Mouse (Mus musculus): ENCODE data around the gene D17Wsu92e.

D17Wsu92e gene

GRCm38 (mm10) chr17:27790015-27790414 is 30.4 kb downstream of the D17Wsu92e start:
- no peak for DNase-seq (ENCODE audit: low spot score in 2 of 2)

DNA sequence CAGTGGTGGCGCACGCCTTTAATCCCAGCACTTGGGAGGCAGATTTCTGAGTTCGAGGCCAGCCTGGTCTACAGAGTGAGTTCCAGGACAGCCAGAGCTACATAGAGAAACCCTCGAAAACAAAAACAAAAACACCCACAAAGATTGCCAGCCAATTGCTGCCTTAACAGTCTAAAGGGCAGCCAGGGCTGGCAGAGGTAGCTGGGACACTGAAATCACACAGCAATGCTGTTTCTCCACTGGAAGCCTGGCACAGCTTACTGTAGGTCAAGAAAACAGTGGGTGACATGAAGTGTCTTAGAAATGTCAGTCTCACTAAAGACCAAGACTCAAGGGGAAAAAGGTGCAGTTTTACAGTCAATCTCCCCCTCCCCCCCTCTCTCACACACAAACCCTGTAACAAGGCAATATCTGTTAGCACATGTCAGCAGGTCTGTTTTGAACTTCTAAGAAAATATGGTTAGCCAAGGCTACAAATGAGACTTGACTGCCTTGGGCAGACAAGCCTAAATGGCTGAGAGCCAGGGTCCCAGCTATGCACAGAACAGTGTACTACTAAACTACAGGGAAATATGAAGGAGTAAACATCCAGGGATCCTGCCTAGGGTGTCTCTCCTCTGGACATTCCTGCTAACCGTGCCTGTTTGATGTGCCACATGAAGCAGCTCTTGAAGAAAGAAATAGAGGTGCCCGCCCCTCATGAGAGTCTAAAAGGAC is 31.8 kb downstream of the D17Wsu92e start:
- no peak for DNase-seq (ENCODE audit: low spot score in 2 of 2)

DNA sequence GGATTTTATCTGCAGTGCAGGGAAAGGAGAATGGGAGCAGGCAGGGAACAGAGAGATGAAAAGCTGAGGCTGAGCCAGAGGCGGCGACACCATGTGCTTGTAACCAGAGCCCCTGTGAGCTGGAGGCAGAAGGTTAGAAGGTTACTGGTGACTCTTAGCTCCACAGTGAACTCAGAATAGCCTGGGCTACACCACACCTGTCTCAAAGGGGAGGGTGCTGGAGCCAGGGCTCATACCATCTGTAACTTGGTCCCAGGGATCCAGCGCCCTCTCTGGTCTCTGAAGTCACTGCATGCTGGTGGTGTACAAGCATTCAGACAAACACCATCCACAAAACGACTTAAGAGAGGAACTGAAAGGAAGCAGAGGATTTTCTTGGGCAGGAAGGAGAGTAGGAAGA is 36.9 kb downstream of the D17Wsu92e start:
- DNase-seq (ENCODE audit: low spot score in 2 of 2) = no peak

DNA sequence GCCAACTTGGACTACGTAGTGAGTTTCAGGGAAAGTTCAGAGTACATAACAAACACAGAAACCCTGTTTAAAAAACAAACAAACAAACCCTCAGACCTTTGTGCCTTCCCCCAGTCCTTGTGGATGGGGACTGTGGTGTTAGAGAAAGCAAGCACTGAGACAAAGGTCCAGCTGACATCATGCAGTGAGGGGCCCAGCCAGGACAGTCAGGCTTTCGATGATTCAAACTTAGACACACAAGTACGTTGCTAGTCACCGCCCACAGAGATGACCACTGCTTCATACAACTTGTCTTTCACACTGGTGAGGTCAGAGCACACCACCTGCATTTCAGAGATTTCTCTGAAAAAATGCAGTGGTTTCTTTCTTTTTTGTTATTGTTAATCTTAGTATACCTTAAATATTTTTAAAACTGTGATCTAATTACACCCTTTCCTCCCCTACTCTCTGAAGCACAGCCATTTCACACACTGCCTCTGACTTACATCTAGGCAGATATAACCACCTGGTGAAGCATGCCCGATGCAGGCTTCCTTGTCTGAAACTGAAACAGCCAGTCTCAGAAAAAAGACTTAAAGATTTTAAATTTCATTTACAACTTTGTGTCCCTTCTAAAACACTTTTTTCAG is 39.3 kb downstream of the D17Wsu92e start:
- no peak for DNase-seq (ENCODE audit: low spot score in 2 of 2)

DNA sequence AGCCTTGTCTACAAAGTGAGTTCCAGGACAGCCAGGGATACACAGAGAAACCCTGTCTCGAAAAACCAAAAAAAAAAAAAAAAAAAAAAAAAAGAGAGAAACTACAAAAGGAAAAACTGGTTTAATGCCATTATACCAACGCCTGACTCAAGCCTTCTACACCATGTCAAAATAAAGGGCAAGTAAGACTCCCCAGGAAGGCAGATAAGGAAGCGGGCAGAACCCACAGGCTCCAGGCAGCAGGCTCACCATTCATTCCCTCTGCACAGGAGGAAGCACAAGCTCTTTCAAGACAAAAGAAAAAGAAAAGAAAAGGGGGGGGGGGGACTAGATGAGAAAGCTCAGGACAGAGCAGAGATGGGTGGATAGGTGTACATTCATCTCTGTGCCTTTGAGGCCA is 40.7 kb downstream of the D17Wsu92e start:
- DNase-seq (ENCODE audit: low spot score in 2 of 2) = no peak

- DNase-seq (ENCODE audit: low spot score in 2 of 2) = no peak
Observed at GRCm38 (mm10) chr17:27778671-27779355, 41.6 kb downstream of the D17Wsu92e start.

DNA sequence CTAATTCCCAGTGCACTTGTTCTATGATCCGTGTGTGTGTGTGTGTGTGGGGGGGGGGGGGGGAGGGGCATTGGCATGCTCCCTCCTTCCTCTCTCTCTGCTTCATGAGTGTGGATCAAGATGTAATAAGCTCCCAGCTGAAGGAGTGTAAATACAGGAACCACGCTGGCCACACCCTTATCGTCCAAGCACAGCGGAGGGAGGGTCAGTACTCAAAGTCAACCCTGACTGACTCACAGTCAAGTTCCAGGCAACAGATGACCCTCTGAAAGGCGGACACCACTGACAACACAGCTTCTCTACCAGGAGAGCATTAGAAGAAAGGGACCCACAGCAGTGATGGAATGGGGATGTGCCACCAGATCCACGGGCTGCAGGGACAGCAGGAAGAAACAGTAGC is 42.6 kb downstream of the D17Wsu92e start:
- no peak for DNase-seq (ENCODE audit: low spot score in 2 of 2)

DNA sequence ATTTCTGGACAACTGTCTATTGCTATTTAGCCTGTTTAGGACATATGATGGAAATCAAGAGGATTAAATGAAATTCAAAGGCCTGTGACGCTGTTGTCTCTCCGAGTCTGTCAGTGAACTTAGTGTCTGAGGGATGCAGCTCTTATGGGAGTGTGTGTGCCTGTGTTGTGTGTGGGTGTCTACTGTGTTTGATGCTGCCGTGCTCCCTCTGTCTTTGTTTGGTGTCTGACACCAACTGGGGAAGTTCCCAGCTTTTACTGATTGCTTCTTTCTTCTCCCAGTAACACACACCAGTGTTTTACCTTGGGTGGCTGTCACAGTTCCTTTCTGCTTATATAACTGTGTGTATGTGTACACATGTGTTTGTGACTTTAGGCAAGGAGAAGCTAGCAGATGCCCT is 46.2 kb downstream of the D17Wsu92e start:
- DNase-seq (ENCODE audit: low spot score in 2 of 2) = no peak

DNA sequence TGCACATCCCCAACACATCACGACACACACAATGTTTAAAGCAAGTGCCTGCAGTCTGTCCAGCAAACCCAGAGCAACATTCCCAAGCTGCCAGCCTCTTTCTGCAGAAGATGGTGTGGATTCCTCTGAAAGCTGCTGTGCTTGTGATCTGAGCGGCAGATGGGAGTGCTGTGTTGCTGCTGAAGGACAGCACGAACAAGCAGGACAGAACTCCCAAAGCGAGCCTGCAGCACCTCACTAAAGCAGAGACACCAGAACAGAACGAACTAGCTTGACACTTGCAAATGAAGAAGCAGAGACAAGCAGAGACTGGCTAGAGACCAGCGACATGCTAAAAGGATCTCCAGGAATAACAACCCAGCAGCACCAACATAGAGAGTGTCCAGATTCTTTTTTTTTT is 48.8 kb downstream of the D17Wsu92e start:
- no peak for DNase-seq (ENCODE audit: low spot score in 2 of 2)

DNA sequence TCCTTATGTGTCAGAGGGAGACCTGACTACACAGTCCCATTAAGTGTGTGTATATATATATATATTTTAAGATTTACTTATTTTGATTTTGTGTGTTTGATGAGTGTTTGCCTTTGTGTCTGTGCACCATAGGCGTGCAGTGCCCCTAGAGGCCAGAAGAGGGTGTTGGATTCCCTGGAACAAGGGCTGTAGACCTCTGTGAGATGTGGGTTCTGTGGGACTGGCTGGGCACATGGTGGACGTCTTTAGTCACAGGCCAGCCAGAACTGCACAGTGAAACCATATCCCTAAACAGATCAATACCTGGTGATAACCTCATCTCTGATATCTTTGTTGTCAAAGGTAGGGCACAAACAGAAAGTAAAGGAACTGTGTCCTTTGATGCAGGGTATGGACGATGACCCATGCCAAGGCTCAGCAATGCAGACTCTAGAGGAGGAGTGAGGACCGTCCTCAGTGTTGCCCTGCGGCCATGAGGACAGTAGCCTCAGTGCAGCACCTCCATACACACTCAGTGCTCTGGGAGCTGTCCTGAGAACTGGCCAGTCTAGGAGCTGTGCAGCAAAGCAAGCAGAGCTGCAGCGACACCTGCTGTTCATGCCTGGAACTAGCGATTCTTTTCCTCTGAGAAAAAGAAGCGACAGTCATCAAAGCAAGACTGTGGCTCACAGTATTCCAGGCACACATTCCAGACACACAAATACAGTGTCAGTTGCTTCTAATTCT is 51.5 kb downstream of the D17Wsu92e start:
- DNase-seq (ENCODE audit: low spot score in 2 of 2) = peak in 1 of 2 experiments; percentile 66

GRCm38 (mm10) chr17:27767543-27767942 is 52.9 kb downstream of the D17Wsu92e start:
- no peak for DNase-seq (ENCODE audit: low spot score in 2 of 2)

GRCm38 (mm10) chr17:27767120-27767519 is 53.3 kb downstream of the D17Wsu92e start:
- no peak for DNase-seq (ENCODE audit: low spot score in 2 of 2)

DNA sequence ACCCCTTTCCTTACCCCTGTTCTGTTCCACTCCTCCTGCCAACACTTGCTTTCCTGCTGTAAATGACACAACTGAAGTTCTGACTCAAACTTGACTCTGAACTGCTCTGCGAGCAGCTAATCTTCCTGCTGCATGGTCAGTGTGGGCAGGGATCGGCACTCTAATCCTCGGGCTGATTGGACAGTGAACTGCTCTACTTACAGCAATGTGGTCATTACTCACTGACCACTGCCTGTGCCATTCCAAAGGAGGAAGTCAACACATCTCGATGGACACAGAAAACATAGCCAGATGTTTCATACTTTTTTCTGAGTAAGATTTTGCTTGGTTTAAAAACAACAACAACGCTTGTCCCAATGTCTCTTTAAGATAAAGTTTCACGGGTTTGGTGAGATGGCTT is 55.4 kb downstream of the D17Wsu92e start:
- no peak for DNase-seq (ENCODE audit: low spot score in 2 of 2)

DNA sequence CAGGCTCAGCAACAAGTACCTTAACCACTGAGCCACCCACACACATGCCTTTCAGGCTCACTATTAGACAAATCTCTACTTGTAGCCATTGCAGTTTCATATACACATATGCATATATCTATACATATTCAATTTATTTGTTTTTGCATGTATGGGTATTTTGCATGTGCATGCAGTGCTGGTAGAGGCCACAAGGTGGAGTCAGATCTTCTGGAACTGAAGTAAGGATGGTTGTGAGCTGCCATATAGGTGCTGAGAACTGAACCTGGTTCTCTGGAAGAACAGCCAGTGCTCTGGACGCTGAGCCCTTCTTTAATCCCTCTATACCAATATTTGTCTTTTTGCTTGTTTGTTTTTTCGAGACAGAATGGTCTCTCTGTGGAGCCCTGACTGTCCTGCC is 56.0 kb downstream of the D17Wsu92e start:
- no peak for DNase-seq (ENCODE audit: low spot score in 2 of 2)

- no peak for DNase-seq (ENCODE audit: low spot score in 2 of 2)
Observed at GRCm38 (mm10) chr17:27762884-27763283, 57.6 kb downstream of the D17Wsu92e start.

- peak; percentile 61 to 81 for DNase-seq (ENCODE audit: low spot score in 2 of 2)
Observed at GRCm38 (mm10) chr17:27761639-27762336, 58.7 kb downstream of the D17Wsu92e start.

- no peak for DNase-seq (ENCODE audit: low spot score in 2 of 2)
Observed at GRCm38 (mm10) chr17:27760169-27760568, 60.3 kb downstream of the D17Wsu92e start.

DNA sequence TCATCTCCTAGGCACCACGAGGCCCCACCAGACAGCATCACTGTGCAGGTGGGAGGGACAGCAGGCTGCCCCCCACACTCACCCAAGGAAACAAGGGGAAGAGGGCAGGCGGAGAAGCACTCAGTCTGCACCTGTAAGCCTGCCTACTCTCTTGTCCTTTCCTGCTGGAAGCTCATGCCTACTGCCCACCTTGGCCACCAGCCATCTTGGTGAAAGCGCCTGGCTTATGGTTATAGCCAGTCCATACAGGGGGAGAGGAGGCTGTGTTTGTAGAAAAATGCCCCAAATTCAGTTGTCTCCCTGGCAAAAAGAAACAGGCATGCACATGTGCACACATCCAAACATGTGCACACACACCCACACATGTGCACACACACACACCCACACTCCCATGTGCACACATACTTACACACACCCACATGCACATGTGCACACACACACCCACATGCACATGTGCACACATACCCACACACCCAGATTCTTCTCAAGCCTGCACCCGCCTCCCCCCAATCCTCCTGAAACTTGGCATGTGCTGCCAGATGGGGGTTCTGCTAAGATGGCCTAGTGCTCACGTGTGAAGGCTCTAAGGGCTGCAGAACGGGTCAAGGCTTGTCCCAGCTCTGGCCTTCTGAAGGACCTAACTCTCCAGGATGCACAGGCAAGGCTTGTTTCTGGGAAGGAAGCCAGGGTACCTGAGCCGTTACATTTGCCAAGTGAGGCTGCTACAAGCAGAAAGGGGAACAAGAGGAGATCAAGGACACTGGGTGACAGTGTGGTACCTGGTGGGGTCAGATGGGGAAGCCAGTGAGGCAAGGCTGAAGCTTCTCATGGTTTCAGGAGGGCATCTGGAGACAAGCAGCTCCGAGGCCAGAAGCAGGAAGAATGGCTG is 68.9 kb downstream of the D17Wsu92e start:
- DNase-seq (ENCODE audit: low spot score in 2 of 2) = no peak

DNA sequence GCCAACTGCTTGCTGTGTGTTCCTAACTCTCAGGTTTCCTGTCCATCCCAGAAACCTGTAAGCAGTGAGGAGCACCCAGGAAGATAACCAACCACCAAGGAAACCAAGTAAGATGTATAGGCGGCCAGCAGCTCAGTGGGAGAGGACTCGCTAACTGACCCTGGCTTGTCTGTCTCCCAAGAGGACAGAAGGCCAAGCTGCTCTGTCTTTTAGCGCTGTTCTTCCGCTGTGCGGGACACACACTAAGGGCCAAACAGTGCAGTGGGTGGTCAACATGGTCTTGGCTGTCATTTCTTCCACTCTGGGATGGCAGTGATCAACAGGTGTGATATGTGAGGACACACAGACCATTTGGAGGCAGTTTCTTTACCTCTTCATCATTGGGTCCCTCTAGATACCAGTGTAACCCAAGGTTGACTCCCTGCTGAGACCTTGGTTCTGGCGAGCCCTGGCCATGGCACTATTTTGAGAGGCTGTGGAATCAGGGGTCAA is 70.0 kb downstream of the D17Wsu92e start:
- no peak for DNase-seq (ENCODE audit: low spot score in 2 of 2)

- DNase-seq (ENCODE audit: low spot score in 2 of 2) = no peak
Observed at GRCm38 (mm10) chr17:27748123-27748522, 72.3 kb downstream of the D17Wsu92e start.

- no peak for DNase-seq (ENCODE audit: low spot score in 2 of 2)
Observed at GRCm38 (mm10) chr17:27746446-27746845, 74.0 kb downstream of the D17Wsu92e start.
